Mouse (Mus musculus) erythroblast, embryonic 14.5 days (primary cell): ENCODE data around the gene AC131692.1. TPM values are rescaled to one million over a fixed set of nuclear protein-coding genes. Genes with fewer than 3 reads are reported as not detected.

Experiments used
- H3K27me3 ChIP-seq: 2 replicates; pipeline ENCODE4 v1.6.1; 2012; ENCODE audit warnings: inconsistent platforms; ENCODE audit not compliant: control insufficient read depth
- H3K36me3 ChIP-seq: 2 replicates; pipeline ENCODE4 v1.6.1; 2012; ENCODE audit warnings: mild to moderate bottlenecking, inconsistent platforms; ENCODE audit not compliant: control insufficient read depth
- H3K4me1 ChIP-seq: 2 replicates; pipeline ENCODE4 v1.6.1; 2012; ENCODE audit warnings: inconsistent platforms; ENCODE audit not compliant: control insufficient read depth
- H3K4me3 ChIP-seq: replicated peaks from 2 replicates; pipeline ENCODE3; 2012; ENCODE audit warnings: moderate library complexity, mild to moderate bottlenecking, inconsistent platforms
- H3K9me3 ChIP-seq: 2 replicates; pipeline ENCODE4 v1.6.1; 2012; ENCODE audit warnings: low read length, inconsistent platforms, mixed read lengths; ENCODE audit not compliant: control insufficient read depth
- GATA1 ChIP-seq: IDR thresholded peaks from 2 replicates; pipeline ENCODE4 v1.6.1; 2012; ENCODE audit warnings: low read length, inconsistent platforms, mixed read lengths
- TAL1 ChIP-seq: IDR thresholded peaks from 3 replicates; pipeline ENCODE4 v1.6.1; 2012; ENCODE audit warnings: low read length, inconsistent platforms, mixed read lengths
- polyA plus RNA-seq: library from polyadenylated mRNA; stranded (reverse); fragments of >175 nt; gene quantifications from 2 replicates; pipeline ENCODE4 v1.2.3, GENCODE M21; 2012

AC131692.1 gene
- polyA plus RNA-seq, 1 experiment: 1.3 TPM

- Histone ChIP-seq H3K27me3 (0 out of 2 replicates have a peak, but pooled peaks cover 2% of the 10 kb centered on the region), H3K4me3 (peak within 1 kb of the TSS; percentile 96), H3K4me1 (peaks cover 46% of the 10 kb centered on the region), H3K36me3 (peaks cover 35% of the 10 kb centered on the region), H3K9me3 (no peaks in the 10 kb centered on the region)
- no peak for TF ChIP-seq TAL1
These were observed 46.6 kb downstream of the AC131692.1 start, which contains the start of gene Batf2 for GRCm38 (mm10) chr19:6140678-6141393. Batf2 (plus strand) TSS chr19:6140983.

DNA sequence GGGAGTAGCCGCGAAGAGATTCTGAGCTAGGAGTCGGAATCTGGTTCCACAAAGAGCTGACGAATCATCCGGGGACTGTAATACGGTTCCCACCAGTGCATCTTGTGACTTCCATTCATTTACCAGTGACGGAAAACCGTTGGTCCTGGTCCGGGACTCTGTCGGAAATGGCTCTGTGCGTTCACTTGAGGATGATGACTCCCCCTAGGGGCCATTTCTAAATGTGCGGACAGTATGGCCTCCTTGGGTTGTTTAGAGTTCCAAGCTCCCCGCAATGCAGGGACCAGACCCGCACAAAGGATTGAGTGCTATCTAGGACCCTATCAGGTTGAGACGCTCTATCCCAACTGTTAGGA, 47.2 kb downstream of the AC131692.1 start, which contains the start of gene Arl2:
TSS of gene Arl2 (minus strand) at position 155 of the 356 bp plus-strand sequence.
- peaks cover 30% of the 10 kb centered on the region for H3K36me3 ChIP-seq
- peaks cover 41% of the 10 kb centered on the region for H3K4me1 ChIP-seq
- peak within 1 kb of the TSS; percentile 96 for H3K4me3 ChIP-seq
- H3K27me3 ChIP-seq: 0 out of 2 replicates have a peak, but pooled peaks cover 2% of the 10 kb centered on the region
- TF ChIP-seq TAL1: no peak
- TF ChIP-seq GATA1: no peak
- no peaks in the 10 kb centered on the region for H3K9me3 ChIP-seq

GRCm38 (mm10) chr19:6144842-6145241, 50.6 kb downstream of the AC131692.1 start:
- no peak for TF ChIP-seq TAL1
- no peak for TF ChIP-seq GATA1

More at GRCm38 (mm10) chr19:6144842-6145241, 50.6 kb downstream of the AC131692.1 start:
- Histone ChIP-seq H3K9me3 (no peaks in the 10 kb centered on the region), H3K4me3 (no peak overlapping the region), H3K36me3 (peaks cover under 1% of the 10 kb centered on the region; the same call in 1 of the 2 replicates), H3K27me3 (0 out of 2 replicates have a peak, but pooled peaks cover 2% of the 10 kb centered on the region), H3K4me1 (peaks cover 20% of the 10 kb centered on the region)

Other genes with a start within 250 kb of the AC131692.1 start
- 0.74 and 0.75 TPM in 2 replicates for gene Frmd8, start 219.1 kb upstream of the AC131692.1 start, polyA plus RNA-seq
- 0.07 TPM in 1 of 2 replicates, not detected in the other for gene Slc25a45, start 216.6 kb upstream of the AC131692.1 start, polyA plus RNA-seq
- gene Tigd3, start 200.3 kb upstream of the AC131692.1 start, polyA plus RNA-seq: 0.12 and 0.28 TPM in 2 replicates
- gene Dpf2, start 181.4 kb upstream of the AC131692.1 start, polyA plus RNA-seq: 2.7 and 8.5 TPM in 2 replicates
- 0.10 and 0.13 TPM in 2 replicates for gene Cdc42ep2, start 169.6 kb upstream of the AC131692.1 start, polyA plus RNA-seq
- gene Pola2, start 130.2 kb upstream of the AC131692.1 start, polyA plus RNA-seq: 6.6 and 6.8 TPM in 2 replicates
- not detected in 2 replicates for gene Slc22a20, start 108.3 kb upstream of the AC131692.1 start, polyA plus RNA-seq
- 38.5 and 46.1 TPM in 2 replicates for gene Capn1, start 78.5 kb upstream of the AC131692.1 start, polyA plus RNA-seq
- 9.5 and 10.2 TPM in 2 replicates for gene Syvn1, start 47.8 kb upstream of the AC131692.1 start, polyA plus RNA-seq
- 4.9 and 6.3 TPM in 2 replicates for gene Mrpl49, start 36.6 kb upstream of the AC131692.1 start, polyA plus RNA-seq
- gene Fau, start 36.6 kb upstream of the AC131692.1 start, polyA plus RNA-seq: 521 and 530 TPM in 2 replicates
- gene Znhit2, start 33.2 kb upstream of the AC131692.1 start, polyA plus RNA-seq: 8.6 and 9.3 TPM in 2 replicates
- gene Tm7sf2, start 26.0 kb upstream of the AC131692.1 start, polyA plus RNA-seq: 0.31 and 1.4 TPM in 2 replicates
- gene Vps51, start 17.2 kb upstream of the AC131692.1 start, polyA plus RNA-seq: 3.9 and 4.9 TPM in 2 replicates
- gene Tmem262, start 14.4 kb upstream of the AC131692.1 start, polyA plus RNA-seq: not detected in 2 replicates
- 0.06 TPM in 1 of 2 replicates, not detected in the other for gene Gm28374, start 12.2 kb upstream of the AC131692.1 start, polyA plus RNA-seq
- 5.1 and 6.9 TPM in 2 replicates for gene Zfpl1, start 9.5 kb upstream of the AC131692.1 start, polyA plus RNA-seq
- gene Cdca5, start 9.4 kb upstream of the AC131692.1 start, polyA plus RNA-seq: 2.2 and 2.3 TPM in 2 replicates
- 0.26 and 0.35 TPM in 2 replicates for gene Naaladl1, start 11.4 kb downstream of the AC131692.1 start, polyA plus RNA-seq
- 7.2 TPM in 2 replicates for gene Sac3d1, start 24.2 kb downstream of the AC131692.1 start, polyA plus RNA-seq
- 87.4 and 91.3 TPM in 2 replicates for gene Snx15, start 33.9 kb downstream of the AC131692.1 start, polyA plus RNA-seq
- 0.03 TPM in 1 of 2 replicates, not detected in the other for gene Batf2, start 46.6 kb downstream of the AC131692.1 start, polyA plus RNA-seq
- gene Arl2, start 47.1 kb downstream of the AC131692.1 start, polyA plus RNA-seq: 9.5 and 10.8 TPM in 2 replicates
- gene Majin, start 90.0 kb downstream of the AC131692.1 start, polyA plus RNA-seq: not detected in 2 replicates
- gene Gpha2, start 132.0 kb downstream of the AC131692.1 start, polyA plus RNA-seq: not detected in 2 replicates
- 2.8 and 3.0 TPM in 2 replicates for gene Ppp2r5b, start 141.5 kb downstream of the AC131692.1 start, polyA plus RNA-seq
- gene Atg2a, start 147.2 kb downstream of the AC131692.1 start, polyA plus RNA-seq: 5.6 and 6.0 TPM in 2 replicates
- gene Ehd1, start 182.3 kb downstream of the AC131692.1 start, polyA plus RNA-seq: 31.6 and 32.9 TPM in 2 replicates
- gene Cdc42bpg, start 212.0 kb downstream of the AC131692.1 start, polyA plus RNA-seq: 0.62 and 0.69 TPM in 2 replicates
- gene Men1, start 240.6 kb downstream of the AC131692.1 start, polyA plus RNA-seq: 6.4 and 8.3 TPM in 2 replicates
- gene Map4k2, start 246.7 kb downstream of the AC131692.1 start, polyA plus RNA-seq: 1.2 and 2.1 TPM in 2 replicates